Mouse (Mus musculus) liver (tissue): Measurements from ENCODE around the gene Hormad1.
"Not testable (repeated sequence)": the region's sequence is repeated elsewhere in the genome, so short reads cannot be mapped to it uniquely, and the experiment has no call there.

ENCODE experiments used
- DNase-seq: peaks from one replicate; pipeline ENCODE4 v3.0.0-alpha.2; 2020; ENCODE audit warnings: mixed read lengths

The Hormad1 gene

DNA sequence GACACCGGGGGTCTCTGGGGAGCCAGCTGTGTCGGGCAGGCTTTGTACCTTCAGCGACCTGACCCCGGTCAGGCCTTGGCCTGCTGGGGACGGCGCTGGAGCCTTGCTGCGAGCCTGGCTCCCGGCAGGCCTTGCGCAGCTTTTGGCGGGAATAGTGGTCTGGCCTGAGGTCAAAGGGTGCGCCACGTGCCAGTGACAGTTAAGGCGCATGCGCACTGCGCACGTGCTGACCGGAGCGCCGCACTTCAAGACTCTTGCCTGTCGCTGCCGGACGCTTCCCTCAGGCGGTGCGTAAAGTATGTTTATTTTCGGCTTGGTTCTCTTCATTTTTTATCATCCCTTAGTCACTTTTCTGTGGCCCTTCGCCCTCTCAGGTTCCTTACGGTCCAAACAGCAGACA is at the start of gene Hormad1:
Gene Hormad1 (plus strand): TSS at position 241 of the 400 bp plus-strand sequence.
- no peak for DNase-seq

- peak; percentile 26 for DNase-seq
Measured at GRCm38 (mm10) chr3:95511611-95512180, 47.8 kb upstream of the Hormad1 start.

DNA sequence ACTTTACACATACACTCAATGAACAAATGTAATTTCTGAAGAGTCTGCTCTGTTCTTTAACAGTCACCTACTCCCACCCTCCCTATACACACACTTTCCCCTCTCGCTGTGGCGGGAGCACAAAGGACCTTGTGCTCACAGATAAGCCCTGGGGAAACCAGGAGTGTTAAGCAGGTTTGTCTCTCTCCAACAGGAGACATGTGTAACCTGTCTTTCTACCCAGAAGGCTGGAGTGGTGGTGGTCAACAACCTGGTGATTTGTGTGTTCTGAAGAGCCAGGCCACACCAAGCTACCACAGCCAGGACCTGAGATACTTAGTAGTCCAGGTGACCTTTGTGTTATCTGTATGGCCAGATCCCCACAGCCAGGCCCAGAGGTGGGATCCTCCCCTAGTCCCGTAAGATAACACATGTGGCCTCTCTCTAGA is 42.8 kb upstream of the Hormad1 start:
- DNase-seq, result peak; percentile 87

DNA sequence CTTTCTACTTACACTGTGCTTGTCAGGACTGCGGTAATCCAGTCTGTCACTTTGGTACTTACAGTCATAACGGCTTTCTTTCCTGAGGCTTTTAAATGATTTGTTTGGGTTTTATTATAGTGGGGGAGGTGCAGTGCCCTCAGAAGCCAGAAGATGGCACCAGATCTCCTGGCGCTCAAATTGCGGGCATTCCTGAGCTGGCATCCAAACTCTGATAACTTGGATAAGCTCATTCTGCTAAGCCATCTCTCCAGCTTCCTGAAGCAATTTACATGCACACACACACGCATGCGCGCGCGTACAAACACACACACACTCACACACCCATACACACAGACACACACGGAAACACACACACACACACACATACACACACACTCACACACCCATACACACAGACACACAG is 42.0 kb upstream of the Hormad1 start:
- DNase-seq, result peak; percentile 87

- peak; percentile 62 for DNase-seq
Measured at GRCm38 (mm10) chr3:95518891-95519290, 40.6 kb upstream of the Hormad1 start.

DNA sequence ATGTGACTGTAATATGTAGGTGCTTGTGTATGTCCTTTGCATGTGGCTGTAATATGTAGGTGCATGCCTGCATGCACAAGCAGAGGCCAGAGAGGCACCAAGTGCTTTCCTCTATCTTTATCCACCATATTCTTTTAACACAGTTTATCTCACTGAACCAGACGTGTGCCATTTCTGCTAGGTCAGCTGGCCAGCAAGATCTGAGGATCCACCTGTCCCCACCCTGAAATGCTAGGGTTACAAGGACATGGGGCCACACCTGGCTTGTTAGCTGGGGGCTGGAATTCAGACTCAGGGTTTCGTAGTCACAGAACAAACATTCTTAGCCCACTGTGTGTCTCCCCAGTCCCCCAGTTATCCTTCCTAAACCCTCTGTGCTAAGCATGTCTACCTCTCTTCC is 40.2 kb upstream of the Hormad1 start:
- DNase-seq, result peak; percentile 88

GRCm38 (mm10) chr3:95520100-95520499 is 39.4 kb upstream of the Hormad1 start:
- no peak for DNase-seq

- DNase-seq, result no peak
Measured at GRCm38 (mm10) chr3:95521168-95521567, 38.3 kb upstream of the Hormad1 start.

DNA sequence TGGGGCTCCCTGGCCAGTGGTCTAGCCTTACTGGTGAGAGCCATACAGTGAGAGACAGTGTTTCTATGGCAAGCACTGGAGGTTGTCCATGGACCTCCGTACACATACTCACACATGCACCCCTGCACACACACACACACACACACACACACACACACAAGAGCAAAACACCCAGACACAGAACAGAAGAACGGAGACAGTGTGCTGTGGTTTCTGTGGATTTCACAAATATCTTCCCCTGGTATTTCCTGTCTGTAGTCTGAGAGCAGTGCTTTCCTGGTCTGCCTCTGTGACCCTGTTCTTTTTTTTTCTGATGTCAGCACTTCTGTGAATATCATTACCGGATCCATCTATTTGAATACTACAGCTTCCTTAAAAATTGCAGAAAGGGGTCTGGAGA is 35.8 kb upstream of the Hormad1 start:
- DNase-seq, result no peak

DNA sequence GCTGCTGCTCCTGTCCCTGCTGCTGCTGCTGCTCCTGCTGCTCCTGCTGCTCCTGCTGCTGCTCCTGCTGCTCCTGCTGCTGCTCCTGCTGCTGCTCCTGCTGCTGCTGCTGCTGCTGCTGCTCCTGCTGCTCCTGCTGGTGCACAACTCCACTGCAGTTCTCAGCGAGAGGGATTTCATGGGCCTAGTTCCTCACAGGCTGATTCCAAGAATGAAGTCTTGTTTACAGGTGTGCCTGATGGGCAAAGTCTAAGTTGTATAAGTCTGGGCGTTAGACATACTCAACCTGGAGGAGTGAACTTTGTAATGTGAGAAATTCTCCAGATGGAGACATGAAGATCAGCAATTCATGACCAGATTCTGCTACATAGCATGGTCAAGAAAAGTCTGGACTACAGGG is 34.8 kb upstream of the Hormad1 start:
- no peak for DNase-seq

- no peak for DNase-seq
Measured at GRCm38 (mm10) chr3:95526111-95526510, 33.4 kb upstream of the Hormad1 start.

GRCm38 (mm10) chr3:95526622-95527211 is 32.8 kb upstream of the Hormad1 start, which contains the start of gene Ctss:
TSS of gene Ctss (plus strand) at chr3:95526786.
- no peak for DNase-seq

GRCm38 (mm10) chr3:95529814-95530213 is 29.7 kb upstream of the Hormad1 start:
- DNase-seq, result no peak

DNA sequence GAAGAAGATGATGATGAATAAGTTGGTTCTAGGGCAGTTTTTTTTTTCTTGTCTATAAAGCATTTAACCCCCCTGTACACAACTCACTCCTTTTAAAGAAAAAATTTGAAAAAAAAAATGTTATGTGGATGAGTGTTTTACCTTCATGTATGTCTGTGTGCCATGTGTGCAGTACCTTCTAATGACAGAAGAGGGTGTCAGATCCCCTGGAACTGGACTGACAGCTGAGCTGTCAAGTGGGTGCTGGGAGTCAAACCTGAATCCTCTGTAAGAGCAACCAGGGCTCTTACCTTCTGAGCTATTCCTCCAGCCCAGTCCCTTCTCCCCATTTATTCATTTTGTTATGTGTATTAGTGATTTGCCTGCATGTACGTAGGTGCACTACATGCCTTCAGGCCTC is 28.5 kb upstream of the Hormad1 start:
- DNase-seq, result no peak

DNA sequence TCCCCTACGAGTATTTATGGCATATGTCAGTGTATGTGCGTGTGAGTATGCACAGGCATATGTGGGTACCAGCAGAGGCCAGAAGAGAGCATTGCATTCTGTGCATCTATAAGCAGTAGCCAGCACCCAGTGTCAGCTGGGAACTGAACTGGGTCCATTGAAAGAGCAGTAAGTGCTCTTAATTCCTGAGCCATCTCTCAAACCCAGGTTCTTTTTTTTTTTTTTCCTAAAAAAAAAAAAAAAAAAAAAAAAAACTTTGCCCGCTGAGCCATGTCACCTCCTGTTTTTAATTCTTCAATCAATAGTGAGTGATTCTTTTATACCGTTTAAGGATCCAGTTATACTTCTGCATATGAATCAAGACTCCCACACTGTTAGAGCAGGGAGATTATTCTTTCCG is 26.1 kb upstream of the Hormad1 start:
- DNase-seq, result no peak

- DNase-seq, result no peak
Measured at GRCm38 (mm10) chr3:95534927-95535326, 24.6 kb upstream of the Hormad1 start.

DNA sequence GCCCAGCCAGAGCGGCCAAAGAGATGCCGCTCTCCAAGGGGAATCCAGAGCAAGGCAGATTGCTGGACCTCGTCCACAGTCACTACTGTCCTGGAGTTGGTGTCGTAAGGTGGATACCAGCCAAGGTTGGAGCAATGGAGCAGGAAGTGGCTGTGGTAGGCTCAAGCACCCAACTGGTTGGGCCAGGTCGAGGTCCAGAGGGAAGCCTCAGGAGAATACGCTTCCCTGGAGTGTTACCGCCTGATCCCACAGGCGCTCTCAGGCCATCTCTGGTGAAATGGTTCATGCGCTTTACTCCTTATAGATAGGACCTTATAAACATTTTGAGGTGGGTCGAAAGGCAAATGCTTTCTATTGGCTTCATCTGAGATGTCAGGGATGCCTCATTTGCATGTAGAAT is 20.5 kb upstream of the Hormad1 start:
- no peak for DNase-seq

DNA sequence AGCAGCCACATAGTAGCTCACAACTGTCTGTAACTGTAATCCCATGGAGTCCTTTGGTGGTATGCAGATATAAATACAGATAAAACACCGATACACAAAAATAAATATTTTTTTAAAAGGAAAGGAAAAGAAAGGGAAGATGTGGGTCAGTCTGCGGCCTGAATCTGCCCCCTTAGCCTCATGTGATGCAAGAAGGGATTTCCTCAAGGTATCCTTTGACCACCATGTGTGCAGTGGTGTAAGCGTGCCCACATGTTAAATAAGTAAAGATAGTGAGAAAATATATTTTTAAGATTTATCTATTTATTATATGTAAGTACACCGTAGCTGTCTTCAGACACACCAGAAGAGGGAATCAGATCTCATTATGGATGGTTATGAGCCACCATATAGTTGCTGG is 19.6 kb upstream of the Hormad1 start:
- DNase-seq, result no peak

DNA sequence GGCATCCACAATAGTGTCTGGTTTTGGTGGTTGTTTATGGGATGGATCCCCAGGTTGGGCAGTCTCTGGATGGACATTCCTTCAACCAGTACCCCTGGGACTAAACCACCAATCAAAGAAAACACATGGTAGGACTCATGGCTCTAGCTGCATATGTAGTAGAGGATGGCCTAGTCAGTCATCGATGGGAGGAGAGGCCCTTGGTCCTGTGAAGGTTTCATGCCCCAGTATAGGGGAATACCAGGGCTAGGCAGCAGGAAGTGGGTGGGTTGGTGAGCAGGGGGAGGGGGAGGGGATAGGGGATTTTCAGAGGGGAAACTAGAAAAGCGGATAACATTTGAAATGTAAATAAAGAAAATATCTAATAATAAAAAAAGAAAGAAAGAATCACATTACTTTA is 18.3 kb upstream of the Hormad1 start:
- DNase-seq, result not testable (repeated sequence)

GRCm38 (mm10) chr3:95542171-95542570 is 17.3 kb upstream of the Hormad1 start:
- no peak for DNase-seq

GRCm38 (mm10) chr3:95542981-95543380 is 16.5 kb upstream of the Hormad1 start:
- no peak for DNase-seq

GRCm38 (mm10) chr3:95550176-95550575 is 9.3 kb upstream of the Hormad1 start:
- no peak for DNase-seq

GRCm38 (mm10) chr3:95553986-95554385 is 5.5 kb upstream of the Hormad1 start:
- no peak for DNase-seq

DNA sequence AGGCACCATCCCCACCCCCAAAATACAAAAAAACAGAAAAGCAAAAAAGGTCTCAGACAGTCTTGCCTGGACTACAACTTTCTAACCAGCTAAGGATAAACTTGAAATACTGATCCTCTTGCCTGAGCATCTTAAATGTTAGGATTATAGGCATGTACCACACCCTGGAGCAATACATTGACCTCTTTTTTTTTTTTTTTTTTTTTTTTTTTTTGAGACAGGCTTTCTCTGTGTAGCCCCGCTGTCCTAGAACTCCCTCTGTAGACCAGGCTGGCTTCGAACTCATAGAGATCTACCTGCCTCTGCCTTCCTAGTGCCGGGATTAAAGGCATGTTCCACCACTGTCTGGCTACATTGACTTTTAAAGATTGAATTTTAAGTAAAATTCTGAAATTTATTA is 1.3 kb downstream of the Hormad1 start:
- no peak for DNase-seq

GRCm38 (mm10) chr3:95561826-95562225 is 2.3 kb downstream of the Hormad1 start:
- DNase-seq, result no peak
